Mouse (Mus musculus) inflammation-experienced regulatory T-cells, adult 6 months (primary cell): ENCODE measurements around the gene Caprin1. TPM values are rescaled to one million over a fixed set of nuclear protein-coding genes. Genes with fewer than 3 reads are reported as not detected.
A peak's percentile ranks its signal among the peaks of the same experiment; 100 is the strongest.

Experiments used
- ATAC-seq: one replicate; pipeline ENCODE4 v1.8.0; 2017
- polyA plus RNA-seq, 3 experiments: library from polyadenylated mRNA; unstranded; fragments of 100-300 nt; shearing (Covaris generic); gene quantifications; one replicate each; pipeline ENCODE4 v1.2.1; 2017

Gene Caprin1
- polyA plus RNA-seq, 3 experiments from 2014 or later, result 79.8 to 102 (median 98.3) TPM

DNA sequence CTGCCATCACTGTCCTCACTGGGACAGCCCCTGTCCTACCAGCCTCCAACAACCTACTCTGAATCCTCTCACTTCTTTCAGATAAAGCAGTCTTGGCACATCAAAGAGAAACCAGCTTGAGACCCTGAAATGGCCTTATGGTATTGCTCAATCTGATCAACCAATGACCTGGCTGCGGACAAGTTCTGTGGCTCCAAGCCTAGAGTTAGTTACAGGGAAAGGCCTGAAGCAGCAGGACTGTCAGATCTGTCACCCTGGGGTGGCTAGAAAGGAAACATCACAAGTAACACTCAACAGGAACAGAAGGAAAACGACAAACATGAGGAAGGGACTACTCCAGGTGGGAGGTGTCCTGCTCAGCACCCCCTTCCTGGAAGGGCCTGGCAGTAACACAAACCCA, 72.9 kb downstream of the Caprin1 start:
- ATAC-seq, result no peak

DNA sequence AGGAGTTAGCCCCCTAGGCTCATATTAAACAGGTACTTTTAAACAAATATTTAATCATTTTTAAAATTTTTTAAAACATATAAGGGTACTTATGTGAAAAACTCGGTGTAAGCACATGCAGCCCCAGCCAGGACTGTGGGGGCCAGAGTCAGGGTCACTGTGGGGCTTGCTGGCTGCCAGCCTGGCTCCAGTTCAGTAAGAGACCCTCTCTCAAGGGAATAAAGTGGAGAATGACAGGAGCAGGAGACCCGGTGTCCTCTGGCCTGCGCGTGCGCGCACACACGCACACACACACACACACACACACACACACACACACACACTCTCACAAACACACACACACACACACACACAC, 78.2 kb downstream of the Caprin1 start:
- no peak for ATAC-seq

GRCm38 (mm10) chr2:103718594-103719291, 78.7 kb downstream of the Caprin1 start:
- ATAC-seq, result peak; percentile 88

DNA sequence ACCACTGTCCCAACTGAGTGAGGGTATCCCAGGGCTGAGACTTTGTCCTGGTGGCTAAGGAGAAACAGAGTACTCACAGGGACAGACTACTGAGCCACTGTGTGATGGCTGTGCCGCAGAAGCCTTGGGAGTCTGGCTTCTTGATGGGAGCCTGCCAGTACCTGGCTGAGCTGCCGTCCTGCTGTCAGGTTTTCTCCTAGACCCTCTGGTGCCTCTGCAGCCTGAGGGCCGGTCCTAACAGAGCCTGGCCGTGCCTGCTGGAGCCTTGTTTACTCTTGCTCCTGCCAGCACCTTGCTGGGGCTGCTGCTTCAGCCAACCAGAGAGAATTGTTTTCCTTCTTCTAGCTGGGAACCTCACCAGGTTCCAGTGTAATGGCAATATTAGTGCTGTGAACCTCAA, 83.0 kb downstream of the Caprin1 start:
- no peak for ATAC-seq

- ATAC-seq, result no peak
These were observed 83.6 kb downstream of the Caprin1 start for GRCm38 (mm10) chr2:103713831-103714230.

Other genes starting within 250 kb of the Caprin1 start
- 10 to 100 TPM in 2 of 3 experiments, 1 to 10 TPM in 1; 7.6 to 11.6 (median 10.8) TPM for gene Abtb2, start 231.3 kb downstream of the Caprin1 start, polyA plus RNA-seq
- gene Nat10, start 36.4 kb downstream of the Caprin1 start, polyA plus RNA-seq, result 10 to 100 TPM; 27.3 to 32.2 (median 29.9) TPM
- gene Lmo2, start 160.3 kb upstream of the Caprin1 start, polyA plus RNA-seq, result under 1 TPM; 0.38 to 0.92 (median 0.42) TPM
- gene Fbxo3, start 230.1 kb upstream of the Caprin1 start, polyA plus RNA-seq, result 10 to 100 TPM; 32.6 to 50.3 (median 40.2) TPM
- gene 4931422A03Rik, start 230.7 kb upstream of the Caprin1 start, polyA plus RNA-seq, result 1 to 10 TPM in 1 of 3 experiments, under 1 TPM in 2; 0.52 to 1.2 (median 0.78) TPM